Mouse (Mus musculus) right cerebral cortex, postnatal 25 days (tissue): ENCODE measurements around the gene Pdzd9.
A peak's percentile ranks its signal among the peaks of the same experiment; 100 is the strongest.
"Not testable (repeated sequence)": the region's sequence is repeated elsewhere in the genome, so short reads cannot be mapped to it uniquely, and the experiment has no call there.

Experiments used
- DNase-seq: peaks from one replicate; pipeline ENCODE4 v3.0.0; 2022

The Pdzd9 gene

DNA sequence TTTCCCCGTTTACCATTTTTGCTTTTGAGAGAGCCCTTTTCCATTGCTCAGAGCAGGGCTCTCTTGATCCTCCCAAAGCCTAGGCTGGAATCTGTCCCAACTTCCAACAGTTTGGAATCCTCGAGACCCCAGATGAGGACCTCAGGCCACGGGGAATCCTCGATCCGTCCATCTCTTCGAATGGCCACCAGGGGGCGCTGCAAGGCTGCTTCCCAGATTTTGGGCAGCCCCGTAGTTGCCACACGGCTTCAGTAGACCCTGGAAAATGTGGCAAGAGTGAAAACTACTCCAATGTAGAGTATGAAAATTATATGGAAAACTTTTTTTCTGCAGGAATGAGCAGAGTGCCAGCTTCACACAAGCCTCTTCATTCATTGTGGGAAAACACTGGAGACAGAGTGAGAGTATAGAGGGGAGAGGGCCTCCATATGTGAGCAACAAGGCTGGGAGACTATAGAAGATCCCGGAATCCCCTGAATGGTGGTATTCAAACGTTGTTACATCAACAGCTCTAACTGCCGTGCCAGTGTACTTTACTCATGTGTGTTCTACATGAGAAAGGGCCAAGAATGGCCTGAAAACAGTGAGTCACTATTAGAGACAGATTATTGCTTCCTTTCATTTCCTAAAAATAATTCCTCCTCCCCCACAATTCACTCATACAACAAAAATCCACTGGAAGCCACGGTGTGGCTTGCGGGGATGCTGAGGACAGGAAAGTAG is at the start of gene Pdzd9:
Gene Pdzd9 (minus strand): TSS at position 191 of the 723 bp plus-strand sequence.
- DNase-seq: peak; percentile 56

DNA sequence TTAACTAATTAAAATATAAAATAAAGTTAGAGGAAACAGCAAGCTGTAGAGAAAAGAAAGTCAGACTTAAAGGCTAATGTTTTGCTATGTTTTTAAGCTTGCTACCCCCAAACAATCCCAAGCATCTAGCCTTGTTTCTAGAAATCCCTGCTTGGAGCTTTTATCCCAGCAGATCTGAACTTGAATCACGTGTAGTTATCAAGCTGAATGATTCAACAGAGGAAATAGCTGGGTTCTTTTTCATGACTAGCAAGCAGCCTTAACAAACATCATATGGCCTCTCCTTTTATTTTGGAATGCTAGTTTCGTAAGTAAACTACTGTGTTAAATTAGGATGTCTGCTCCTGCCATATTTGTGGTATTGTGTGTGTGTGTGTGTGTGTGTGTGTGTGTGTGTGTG is 47.1 kb upstream of the Pdzd9 start:
- no peak for DNase-seq

DNA sequence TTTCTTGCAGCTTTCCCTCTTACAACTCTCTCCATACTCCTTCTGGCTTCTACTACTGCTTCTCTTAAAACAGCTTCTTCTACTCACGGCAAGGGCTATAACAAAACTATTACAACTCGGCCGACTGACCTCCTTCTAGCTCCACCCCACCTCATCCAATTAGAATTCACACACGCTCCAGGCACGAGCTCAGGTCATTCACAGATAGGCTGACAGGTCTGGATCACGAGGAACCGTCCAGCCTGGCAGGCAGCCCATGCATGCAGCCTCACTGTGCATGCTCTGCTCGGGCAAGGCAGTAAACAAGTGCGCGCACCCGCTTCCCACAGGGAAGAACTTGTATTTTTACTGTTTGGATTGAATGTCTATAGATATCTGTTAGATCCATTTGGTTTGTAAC is 43.8 kb upstream of the Pdzd9 start:
- DNase-seq: not testable (repeated sequence)

DNA sequence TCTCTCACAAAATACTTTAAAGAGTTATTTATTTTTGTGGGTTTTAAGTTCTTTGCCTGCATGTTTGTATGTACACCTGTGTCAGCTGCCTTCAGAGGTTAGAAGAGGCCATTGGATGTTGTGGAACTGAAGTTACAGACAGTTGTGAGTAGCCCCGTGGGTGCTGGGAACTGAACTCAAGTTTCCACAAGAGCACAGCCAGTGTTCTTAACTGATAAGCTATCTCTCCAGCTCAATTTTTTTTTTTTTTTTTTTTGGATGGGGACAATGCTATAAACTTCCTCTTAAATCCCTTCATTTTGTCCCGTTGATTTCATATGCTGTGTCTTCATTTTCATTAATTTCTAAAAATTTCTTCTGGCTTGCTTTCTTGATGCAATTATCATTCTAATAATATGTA is 43.1 kb upstream of the Pdzd9 start:
- DNase-seq: no peak

DNA sequence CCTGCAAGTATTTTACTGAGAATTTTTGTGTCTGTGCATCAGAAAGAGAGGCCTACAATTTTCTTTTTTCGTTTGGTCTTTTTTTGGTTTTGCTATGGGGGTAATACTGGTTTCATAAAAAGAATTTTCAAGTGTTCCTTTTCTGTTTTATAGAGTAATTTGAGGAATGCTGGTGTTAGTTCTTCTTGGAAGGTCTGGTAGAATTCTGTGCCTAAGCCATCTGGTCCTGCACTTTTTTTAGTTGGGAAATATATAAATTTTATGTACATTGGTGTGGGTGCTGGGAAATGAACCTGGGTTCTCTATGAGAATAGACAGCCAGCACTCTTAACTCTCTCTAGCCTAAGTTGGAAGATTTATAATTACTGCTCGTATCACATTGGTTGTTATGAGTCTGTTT is 41.9 kb upstream of the Pdzd9 start:
- DNase-seq: no peak

DNA sequence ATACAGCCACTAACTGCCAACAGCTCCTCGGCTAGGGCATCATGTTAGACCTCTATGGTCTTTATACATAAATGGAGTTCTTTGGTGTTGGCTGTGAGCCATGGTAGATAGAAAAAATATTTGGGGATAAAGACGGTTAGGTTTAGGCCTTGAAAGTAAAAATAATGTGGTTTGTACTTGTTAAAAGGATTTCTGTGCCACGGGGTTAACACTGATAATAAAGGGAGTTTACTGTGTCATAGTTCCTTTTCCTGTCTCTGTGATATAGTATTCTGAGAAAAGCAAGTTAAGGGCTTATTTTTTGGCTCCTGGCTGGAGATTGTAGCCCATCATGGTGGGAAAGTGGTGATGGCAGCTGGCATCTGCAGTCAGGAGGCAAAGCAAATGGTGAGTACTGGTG is 33.7 kb upstream of the Pdzd9 start:
- DNase-seq: no peak

DNA sequence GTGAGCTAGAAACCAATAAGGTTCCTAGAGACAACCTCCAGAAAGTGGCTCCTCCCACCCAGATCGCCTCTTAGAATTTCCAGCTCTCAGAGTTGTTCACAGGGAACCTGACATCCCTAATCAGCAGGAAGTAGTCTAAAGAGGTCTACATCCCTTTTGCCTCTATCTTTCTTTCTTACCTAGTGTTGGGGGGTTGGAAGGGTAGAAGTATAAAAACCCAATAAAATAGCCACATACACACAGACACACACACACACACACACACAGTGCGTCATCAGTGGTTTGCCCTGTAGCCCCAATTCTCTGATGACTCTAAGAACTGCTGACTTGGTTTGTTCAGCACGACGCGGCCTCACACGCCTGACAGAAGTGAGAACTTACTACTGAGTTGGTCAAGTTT is 29.4 kb upstream of the Pdzd9 start:
- no peak for DNase-seq

DNA sequence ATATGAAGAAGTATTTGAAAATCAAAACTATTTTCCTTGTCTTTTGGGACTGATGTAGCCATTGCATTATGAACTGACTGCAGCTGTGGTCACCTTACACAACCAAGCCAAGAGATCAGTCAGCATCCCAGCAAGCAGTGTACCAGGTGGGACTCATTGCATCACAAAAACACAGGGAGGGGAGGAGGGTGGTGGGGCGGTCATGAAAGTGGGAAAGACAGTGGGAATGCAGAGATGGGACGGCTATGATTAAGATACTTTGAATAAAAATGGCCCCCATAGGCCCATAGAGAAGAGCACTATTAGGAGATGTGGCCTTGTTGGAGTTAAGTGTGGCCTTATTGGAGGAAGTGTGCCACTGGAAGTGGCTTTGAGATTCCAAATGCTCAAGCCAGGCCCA is 26.2 kb upstream of the Pdzd9 start:
- DNase-seq: no peak

DNA sequence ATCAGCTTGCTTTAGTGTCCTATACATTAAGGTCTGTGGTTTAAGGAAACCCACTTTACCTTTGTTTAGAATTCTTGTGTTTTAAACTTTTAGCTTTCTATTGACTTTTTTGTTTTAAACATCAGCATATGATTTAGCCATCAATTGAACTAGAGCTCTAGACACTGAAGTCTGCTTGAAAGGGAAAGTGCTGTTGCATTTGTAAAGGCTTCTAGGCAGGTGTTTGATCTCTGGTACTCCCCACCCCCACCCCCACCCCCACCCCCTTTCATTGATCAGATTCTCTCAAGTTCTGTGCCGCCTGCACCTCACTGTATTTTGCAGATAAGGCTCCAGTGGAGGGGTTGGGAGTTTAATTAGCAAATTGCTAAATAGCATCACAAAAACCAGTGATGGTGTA is 25.5 kb upstream of the Pdzd9 start:
- DNase-seq: no peak

DNA sequence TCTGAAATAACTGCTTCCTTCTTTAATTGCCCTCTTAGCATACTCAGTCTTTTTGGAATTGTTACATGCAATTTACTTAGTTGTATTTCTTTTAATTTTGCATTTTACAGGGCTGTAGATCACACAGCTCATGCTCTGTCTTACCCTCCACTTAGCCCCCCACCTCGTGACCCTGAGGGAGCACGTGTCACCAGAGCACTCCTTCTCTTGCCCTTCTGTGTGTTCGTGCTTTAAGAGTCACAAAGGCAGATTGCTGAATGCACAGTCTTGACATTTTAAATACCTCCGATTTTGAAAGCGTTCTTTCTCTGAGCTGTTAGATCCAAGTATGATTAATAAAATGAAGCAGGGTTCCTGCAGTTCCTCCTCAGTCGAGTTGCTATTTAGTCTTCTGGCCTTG is 25.1 kb upstream of the Pdzd9 start:
- DNase-seq: no peak

DNA sequence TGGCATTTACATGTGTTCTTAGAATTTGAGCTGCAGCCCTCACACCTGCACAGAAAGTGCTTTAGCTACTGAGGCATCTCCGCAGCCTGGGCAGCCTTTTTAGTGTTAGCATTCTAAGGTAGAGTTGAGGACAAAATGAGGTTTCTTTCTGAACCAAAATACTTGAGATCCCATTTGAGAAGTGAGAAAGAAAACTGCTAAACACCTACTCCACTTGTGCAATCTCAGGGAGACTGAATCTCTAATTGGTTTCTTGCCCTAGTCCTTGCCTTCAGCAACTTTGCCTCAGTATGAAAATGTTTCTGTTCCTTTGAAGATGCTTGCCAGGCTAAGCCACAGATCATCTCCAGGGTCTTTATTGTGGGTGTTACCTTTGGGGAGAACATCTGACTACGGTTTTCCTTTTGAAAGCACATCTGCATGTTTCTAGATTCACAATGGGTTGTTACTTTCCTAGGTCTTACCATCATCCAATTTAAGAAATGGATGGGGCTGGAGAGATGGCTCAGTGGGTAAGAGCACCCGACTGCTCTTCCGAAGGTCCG is 23.8 kb upstream of the Pdzd9 start:
- no peak for DNase-seq

DNA sequence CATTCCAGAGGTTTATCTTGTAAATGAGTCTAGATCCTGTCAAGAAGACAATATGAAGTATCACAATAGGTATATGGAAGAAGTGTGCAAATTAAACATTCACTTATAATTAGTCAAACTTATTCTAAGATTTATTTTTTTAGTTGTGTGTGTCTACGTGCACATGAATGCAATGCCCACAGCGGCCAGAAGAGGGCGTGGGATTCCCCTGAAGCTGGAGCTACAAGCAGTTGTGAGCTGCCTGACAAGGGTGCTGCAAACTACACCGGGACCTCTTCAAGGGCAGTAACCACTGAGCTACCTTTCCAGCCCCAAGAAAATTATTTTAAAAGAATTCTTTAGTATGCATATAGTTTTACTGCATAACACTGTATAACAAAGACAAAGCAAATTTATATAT is 20.5 kb upstream of the Pdzd9 start:
- DNase-seq: no peak

DNA sequence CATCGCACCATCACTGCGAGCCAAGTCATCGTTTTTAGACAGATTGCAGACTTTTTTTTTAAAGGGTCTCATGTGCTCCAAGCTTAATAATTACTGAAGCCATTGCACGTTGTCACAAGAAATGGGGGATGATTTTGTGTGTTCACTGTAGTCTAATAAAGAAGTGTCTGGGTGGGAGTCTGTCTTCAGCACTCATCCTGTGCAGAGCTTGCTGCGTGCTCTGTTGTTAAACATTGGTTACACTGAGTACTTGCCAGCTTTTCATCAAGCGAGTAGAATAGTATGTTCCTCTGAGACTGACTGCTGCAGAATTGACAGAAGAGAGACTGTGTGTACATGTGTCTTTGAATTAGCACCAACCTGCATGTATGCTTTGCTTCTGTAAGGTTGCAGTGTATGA is 15.1 kb upstream of the Pdzd9 start:
- DNase-seq: no peak

DNA sequence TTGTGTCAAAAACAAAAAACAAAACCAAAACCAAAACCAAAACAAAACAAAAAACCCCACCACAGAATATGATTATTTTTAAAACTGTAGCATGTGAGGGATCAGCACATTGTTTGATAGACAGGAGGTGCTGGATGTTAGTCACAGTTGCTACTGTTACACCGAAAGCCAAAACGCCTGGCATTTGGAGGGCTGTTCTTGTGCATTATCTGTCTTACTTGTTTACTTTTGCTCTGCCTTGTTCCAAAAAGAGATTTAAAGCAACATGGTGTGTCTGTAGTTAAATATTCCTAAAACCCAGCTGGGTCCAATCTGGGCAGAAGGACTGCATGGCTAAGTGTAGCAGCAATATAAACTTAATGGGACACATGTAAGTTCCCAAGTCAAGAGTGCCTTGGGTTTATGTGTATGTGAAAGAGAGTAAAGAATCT is 14.6 kb upstream of the Pdzd9 start:
- no peak for DNase-seq

DNA sequence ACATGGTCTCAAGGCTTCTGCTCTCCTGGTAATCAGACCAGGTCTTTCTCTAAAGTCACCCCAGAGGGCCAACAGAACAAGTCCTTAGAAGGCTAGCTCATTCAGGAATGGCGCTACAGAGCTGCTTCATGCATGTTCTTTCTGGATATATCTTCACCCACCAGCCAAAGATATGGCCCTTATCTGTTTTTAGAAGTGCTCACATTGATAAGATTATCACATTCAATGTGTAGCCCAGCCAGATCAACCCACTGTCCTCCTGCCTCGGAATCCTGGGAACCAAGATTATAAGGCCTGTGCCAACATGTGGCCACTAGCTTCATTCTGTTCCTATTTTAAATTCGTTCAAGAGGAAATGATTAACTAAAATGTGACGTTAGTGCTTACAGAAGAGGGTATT is 11.9 kb upstream of the Pdzd9 start:
- no peak for DNase-seq

DNA sequence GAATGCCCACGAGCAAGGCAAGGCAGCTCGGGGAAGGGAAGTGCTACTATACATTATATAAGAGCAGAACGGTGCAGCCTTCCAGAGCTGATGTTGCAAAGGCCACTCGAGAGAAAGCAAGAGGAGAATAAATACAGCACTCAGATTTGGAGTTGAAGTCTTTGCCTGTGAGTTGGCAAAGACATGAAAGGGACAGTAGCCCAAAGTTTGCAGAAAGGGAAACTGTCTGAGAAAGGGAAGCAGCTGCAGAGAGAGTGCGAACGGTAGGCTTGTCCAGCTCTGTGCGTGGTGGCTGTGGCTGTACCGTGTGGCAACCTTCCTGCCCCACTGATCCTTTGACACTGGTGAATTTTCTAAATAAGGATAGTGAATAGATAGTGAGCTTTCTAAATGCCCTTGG is 8.9 kb upstream of the Pdzd9 start:
- DNase-seq: no peak

DNA sequence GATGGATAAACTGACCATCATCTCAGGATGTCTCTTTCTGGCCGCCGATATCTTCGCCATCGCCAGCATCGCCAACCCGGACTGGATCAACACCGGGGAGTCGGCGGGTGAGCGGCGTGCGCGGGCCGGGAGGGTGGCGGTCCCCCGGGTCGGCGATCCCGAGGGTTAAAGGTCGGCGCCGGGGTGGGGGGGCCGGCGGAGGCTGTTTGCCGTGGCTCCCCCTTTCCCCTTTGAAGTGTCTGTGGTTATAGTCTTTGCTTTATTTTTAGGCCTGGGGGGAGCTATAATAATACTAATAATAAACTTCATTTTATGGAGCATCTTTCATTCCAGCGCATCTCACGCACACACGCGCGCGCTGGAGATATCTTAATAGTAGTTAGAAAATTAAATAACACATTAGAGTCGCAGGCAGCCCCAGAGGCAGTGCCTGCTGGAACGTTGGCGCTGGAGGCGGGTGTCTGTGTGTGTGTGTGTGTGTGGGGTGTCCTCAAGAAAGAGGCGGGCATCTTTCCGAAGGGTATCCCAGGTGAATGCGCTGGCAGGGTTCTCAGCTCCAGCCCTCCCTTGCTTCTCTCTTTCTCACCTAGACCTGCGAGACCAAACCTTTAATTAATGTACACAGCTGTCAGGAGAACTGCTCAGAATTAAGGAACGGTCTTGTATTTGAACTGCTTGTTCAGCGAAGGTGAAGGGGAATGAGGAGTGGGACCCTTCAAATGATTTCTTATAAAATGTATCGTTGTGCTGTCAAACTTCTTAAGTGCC is 7.8 kb upstream of the Pdzd9 start:
- peak; percentile 44 for DNase-seq

DNA sequence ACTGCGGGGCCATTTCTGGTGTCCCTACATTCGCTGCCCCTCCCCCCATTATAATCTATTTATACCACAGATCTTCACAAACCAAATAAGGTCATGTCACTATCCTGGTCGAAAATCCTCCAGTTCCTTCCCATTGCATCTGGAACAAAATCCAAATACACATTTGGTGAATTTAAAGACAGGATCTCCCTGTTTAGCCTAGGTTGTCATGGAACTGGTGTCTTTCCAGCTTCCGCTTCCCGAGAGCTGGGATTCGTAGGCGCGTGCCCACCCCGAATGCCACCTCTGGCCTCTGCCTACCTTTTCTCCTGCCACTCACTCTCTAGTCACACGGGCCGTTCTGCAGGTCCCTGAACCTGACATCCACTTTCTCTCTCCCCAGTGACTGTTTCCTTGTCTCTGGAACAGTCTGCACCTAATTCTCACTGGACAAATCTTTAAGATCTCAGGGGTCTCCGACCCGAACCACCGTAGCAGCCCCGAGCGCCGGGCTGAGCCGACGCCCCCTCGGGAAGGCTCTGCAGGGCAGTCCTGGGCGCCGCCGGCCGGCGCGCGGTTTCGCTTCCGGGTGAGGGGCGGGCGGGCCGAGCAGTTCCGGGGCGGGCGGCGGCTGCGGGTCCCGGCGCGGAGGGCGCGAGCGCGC is 7.0 kb upstream of the Pdzd9 start, which contains the start of gene Mosmo:
Gene Mosmo (plus strand): TSS at position 618 of the 643 bp plus-strand sequence.
- peak; percentile 71 for DNase-seq

DNA sequence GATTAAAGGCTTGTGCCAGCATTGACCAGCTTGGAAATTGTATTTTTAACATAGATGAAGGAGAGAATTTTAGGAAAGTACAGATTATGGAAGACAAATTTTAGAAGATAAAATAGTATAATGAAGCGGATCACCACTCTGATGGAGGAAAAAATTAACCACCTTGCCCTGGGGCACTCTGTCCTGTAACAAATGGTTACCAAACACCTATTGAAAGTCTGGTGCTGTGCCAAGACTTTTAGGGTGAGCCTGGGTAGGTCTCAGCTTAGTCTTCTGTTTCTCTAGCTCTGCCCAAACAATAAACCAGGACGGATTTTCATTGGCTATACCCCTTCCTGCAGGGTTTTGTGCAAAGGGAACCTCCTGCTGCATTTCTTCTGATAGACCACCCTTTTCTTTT is 1.1 kb upstream of the Pdzd9 start:
- no peak for DNase-seq

DNA sequence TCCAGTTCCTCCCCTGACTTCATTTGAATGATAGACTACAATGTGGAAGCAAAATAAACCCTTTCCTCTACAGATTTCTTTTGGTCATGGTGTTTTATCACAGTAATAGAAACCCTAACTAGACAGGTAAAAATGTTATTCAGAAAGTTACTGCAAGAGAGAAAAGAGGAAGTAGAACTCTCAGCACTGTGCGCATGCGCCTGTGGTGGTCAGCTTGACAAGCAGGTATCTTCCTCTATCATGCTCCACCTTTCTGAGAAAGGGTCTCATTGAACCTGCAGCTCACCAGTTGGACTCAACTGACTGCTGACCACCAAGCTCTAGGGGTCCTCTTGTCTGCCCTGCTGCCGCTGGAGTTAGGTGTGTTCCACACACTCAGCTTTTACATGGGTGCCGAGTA is 8.1 kb downstream of the Pdzd9 start:
- DNase-seq: no peak

DNA sequence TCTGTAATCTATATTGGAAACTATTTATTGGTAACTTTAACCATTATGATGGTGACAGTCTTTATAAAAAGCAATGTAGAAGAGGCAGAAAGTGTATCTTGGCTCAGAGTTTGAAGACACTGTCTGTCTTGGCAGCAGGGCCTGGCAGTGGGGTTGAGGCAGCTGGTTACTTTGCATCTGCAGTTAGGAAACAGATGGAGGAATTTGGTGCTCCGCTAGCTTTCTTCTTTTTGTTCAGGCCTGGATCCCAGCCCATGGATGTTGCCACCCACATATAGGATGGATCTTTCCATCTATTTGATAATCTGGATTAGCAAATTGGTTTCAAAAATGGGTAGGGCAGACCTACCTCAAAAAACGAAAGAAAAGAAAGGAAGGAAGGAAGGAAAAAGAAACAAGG is 22.3 kb downstream of the Pdzd9 start:
- DNase-seq: peak; percentile 42

DNA sequence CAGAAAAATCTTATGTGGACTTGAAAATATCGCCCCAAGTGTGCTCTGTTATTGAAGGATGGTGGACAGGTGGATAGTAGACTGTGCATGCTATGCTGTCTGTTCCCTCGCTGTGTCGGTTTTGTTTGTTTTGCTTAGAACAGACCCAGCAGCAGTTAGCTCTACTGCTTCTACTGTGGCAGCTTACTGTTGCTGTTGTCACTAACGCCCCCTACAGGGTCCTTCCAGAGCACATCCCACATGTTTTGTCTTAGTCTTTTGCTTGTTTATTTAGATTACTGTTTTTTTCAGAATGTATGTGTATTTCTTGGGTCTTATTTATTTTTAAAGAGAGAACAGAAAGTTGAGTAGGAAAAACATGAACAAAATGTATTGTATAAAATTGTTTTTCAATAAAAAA is 26.9 kb downstream of the Pdzd9 start:
- DNase-seq: no peak

DNA sequence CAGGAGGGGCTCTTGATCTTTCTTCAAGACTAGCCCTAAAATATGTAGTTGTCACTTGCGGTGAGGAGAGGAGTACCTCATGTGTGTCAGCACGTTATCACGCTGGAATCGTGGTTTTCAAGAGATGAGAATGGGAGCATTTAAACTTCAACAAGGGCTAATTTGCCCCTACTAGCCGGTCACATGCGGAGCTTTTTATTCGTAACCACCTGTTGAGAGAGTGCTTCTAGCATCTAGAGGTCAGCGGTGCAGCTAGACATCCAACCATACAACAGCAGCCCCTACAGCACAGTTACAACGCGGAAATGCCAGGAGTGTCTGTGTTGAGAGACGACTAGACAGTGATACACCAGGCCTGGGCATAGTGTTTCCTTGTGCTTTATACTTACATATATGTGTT is 34.3 kb downstream of the Pdzd9 start:
- DNase-seq: no peak

DNA sequence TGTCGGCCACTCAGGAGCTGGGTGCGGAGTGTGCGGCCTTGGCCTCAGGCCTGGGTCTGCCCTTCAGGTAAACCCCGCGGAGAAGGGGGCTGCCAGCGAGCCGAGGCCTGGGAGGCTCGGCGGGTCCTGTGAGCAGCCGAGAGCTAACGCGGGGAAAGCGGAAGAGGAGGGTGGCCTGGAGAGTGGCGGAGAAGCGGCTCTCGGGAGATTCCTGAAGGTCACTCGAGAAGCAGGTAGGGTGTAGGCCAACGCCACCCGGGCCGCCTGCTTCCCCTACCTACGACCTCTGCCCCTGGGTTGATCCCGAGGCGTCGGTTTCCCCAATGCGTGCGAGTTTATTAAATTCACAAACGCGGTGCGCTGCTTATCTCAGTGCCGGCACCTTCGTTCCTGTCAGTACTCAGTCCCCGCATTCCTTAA is 34.8 kb downstream of the Pdzd9 start:
- DNase-seq: no peak
